Mouse (Mus musculus) ES-E14 (cell line): ENCODE results near the gene Agap2.

Experiments used
- CHD2 ChIP-seq: IDR thresholded peaks from 2 replicates; pipeline ENCODE4 v1.6.1; 2014; ENCODE audit warnings: mild to moderate bottlenecking, low read depth, low read length, inconsistent platforms
- HCFC1 ChIP-seq: IDR thresholded peaks from 2 replicates; pipeline ENCODE4 v1.6.1; 2012; ENCODE audit warnings: low read length, inconsistent platforms, borderline replicate concordance; ENCODE audit not compliant: insufficient read depth
- MAFK ChIP-seq: IDR thresholded peaks from 2 replicates; pipeline ENCODE4 v1.6.1; 2014; ENCODE audit warnings: mild to moderate bottlenecking, low read depth, low read length, inconsistent platforms; ENCODE audit not compliant: insufficient read depth
- ZC3H11A ChIP-seq: IDR thresholded peaks from 2 replicates; pipeline ENCODE4 v1.6.1; 2012; ENCODE audit warnings: low read depth, mild to moderate bottlenecking, inconsistent platforms, low read length, borderline replicate concordance
- ZNF384 ChIP-seq: IDR thresholded peaks from 2 replicates; pipeline ENCODE4 v1.6.1; 2012; ENCODE audit warnings: low read depth, low read length, inconsistent platforms

DNA sequence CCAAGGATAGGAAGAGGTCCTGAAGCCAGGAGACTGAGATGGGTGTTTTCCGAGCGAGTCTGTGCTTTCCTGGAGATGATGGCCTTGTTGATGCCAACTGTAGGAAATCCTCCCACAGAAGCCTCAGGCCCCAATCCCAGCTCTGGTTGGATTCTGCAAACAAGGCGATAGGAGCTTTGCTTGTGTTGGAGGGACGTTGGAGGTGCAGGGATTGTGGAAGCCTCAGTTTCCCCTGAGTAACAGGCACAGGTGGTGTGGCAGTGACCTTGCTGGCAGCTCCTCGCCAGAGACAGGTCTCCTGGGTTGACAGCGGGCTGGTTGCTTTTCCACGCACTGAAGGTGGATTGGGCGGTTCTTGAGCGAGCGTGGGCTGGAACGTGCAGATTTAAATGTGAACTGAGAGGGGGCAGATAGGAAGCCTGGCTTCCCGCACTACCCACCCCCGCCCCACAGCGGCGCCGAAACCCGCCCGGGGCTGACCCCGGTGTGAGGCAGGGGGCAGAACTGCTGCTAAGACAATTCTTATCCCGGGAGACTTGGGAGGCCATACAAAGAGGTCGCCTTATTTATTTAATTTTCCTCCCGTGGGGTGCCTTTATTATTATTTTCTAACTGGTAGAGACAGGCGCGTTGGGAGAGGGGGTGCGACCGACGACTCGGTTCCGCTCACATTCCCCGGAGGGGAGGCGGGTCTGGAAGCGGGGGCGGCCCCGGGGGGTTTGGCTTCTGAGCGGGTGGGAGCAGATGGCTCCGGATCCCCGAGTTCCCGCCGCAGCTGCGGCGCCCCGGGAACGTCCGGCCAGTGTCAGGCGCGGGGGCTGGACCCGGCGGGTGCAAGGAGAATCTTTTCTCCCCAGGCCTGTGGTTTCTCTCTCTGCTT, 6.1 kb downstream of the Agap2 start:
- TF ChIP-seq HCFC1, result no peak
- TF ChIP-seq ZNF384, result no peak
- TF ChIP-seq CHD2, result no peak
- TF ChIP-seq ZC3H11A, result no peak
- TF ChIP-seq MAFK, result no peak
